Mouse (Mus musculus): ENCODE results near the gene Elobl.

Gene Elobl

DNA sequence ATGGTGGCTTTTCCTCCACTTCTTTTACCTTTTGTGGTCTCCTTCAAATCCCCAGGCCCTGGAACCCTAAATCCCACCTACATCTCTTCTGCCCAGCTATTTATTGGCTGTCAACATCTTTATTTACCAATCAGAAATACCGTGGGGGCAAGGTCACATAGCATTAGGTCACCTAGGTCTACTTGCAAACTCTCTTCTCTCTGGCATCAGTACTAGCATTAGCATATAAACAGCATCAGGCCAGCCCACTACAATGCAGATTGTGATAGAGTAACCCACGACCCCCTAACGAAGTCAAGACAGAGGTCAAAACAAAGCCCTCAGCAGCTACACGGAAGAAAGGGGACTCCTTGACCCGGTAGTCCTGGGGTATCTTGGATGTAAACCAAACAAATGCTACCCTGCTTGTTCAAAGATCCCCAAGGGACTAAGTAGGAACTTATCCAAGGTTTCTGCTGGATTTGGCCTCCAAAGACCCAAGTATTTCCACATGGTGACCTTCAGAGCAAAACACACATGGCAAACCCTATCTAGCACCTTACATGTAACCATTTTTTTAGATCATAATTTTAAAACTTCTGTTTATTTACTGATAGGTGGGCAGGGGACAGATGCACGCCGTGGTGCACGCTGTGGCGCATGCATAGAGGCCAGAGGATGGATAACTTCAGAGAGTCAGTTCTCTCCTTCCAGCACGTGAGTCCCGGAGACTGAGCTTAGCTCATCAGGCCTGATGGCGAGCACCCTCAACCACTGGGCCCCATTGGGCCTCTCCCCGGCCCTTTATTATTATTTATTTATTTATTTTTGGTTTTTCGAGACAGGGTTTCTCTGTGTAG, 34.8 kb downstream of the Elobl start:
- no peak for DNase-seq

DNA sequence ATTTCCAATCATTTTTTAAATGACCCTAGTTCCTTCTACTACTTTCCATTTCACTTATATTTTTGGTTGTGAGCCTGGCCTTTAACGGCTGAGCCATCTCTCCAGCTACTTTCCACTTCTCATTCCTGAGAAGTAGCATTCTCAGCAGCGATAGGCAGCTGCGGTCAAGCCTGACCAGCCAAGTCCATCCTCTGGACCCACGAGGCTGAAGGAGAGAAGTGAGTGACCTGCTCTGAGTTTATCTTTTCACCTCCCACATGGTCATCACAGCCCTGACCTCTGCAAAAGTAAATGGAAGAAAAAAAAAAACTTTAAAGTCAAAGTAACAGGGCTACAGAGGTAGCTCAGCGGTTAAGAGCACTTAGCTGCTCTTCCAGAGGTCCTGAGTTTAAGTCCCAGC, 40.2 kb downstream of the Elobl start:
- DNase-seq = no peak

All from lung, postnatal 14 days (tissue).